Mouse (Mus musculus): ENCODE results near the gene Klhl11.

Gene Klhl11

DNA sequence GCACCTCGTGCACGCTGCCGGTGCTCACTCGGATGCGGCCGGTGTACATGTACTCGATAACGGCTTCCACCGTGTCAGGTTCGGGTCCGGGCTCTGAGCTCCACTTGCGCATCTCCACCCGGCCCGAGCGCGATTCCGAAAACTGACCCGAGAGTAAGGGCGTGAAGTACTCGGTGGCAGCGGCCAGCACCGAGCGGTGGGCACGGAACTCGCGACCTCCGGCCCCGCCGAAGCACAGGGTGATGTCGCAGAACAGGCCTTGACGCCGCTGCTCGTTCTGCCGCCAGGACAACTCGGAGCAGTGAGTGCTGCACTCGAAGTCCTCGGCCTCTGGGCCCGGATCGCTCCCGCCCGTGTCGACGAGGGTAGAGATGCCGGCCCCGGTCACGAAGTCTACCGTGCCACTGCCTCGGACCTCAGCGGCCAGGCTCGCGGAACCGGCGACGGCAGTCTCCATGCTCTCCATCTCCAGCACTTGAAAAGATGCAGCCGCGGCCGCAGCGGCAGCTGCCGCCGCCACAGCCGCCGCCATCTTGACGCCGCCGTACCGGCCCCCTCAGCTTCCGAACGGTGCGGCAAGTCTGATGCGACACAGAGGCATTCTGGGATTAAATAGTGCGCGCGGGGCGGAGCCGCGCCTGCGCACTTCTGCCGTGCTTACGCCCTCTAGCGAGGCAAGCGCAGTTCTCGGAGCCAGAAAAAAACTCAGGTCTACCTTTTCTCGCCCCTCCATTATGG lies at the start of gene Klhl11:
Gene Klhl11 (minus strand): TSS at position 545 of the 738 bp plus-strand sequence.
- TF ChIP-seq GATA4 (IDR thresholded peaks at IDR 0.05; ENCODE audit: insufficient replicate concordance, low read length), result no peak; the same call in 1 of the 2 replicates

DNA sequence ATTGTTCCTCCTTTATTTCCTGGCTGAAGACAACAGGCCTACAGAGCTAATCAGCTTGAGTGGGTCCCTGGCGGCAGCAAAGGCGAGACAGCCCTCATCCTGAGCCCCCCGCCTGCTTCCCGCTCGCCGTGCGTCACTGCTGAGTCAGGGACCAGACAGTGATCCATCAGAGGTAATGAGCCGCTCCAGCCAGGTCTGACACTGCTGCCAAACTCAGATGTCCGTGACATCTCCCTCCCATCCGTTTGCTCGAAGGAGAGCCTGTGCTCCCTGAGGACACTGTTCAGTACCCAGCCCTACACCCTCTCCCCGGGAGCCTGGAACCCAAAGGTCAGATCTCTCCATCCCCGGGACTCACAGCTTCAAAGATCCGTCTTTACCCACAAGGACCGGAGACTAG lies 48.3 kb upstream of the Klhl11 start:
- no peak for TF ChIP-seq GATA4 (IDR thresholded peaks at IDR 0.05; ENCODE audit: insufficient replicate concordance, low read length)

DNA sequence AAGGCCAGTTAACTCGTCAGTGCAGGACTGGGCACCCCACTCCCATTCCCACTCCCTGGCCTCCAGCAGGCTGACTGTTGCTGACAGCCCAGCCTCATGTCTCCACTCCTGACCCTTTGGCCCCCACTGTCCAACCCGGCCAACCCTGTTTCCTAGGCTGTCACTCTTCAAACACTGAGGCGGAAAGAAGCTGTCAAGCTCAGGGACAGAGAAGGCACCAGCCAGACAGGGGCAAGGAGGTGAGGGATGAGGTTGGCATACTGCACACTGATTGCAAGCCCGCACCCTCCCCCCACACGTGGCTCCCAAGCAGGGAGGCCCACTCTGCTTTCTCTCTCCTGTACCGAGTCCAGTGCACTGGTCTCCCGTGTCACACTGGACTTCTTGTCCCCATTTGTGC lies 46.6 kb upstream of the Klhl11 start:
- TF ChIP-seq GATA4 (IDR thresholded peaks at IDR 0.05; ENCODE audit: insufficient replicate concordance, low read length), result no peak

DNA sequence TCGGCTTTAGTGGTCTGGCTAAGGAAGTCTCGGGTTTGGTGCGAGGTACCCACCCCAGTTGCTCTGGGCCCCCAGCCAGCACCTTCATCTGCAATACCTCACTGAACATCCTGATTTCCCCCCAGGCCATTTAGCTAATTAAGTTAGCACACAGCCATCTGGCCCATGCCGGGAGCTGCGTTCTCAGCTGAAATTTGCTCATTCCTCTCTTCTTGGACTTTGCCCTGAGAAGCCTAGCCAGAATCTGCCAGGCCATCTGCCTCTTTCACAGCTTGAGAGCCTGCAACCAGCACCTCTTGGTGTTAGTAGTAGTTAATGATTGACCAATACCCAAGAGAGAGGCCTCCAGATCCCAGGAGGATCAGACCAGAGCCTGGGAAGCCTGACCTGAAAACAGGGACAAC lies 45.6 kb upstream of the Klhl11 start:
- TF ChIP-seq GATA4 (IDR thresholded peaks at IDR 0.05; ENCODE audit: insufficient replicate concordance, low read length), result no peak

DNA sequence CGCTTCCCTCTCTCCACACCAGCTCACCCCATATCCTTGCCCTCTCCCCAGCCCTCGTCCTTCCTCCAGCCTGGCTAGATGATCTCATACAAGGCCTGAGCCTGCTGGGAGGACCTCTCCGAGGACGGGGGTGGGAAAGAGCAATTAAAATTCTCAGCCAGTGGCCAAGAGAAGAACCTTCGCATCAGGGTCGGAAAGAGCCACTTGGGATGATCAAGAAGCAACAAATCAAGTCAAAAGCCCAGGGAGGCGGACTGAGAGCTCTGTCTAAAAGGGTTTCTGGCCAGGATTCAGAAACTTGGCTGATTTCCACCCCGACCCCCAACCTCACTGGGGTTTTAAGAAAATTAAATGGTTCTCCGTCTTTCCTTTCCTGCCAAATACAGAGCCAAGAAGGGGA lies 43.8 kb upstream of the Klhl11 start:
- TF ChIP-seq GATA4 (IDR thresholded peaks at IDR 0.05; ENCODE audit: insufficient replicate concordance, low read length), result no peak

DNA sequence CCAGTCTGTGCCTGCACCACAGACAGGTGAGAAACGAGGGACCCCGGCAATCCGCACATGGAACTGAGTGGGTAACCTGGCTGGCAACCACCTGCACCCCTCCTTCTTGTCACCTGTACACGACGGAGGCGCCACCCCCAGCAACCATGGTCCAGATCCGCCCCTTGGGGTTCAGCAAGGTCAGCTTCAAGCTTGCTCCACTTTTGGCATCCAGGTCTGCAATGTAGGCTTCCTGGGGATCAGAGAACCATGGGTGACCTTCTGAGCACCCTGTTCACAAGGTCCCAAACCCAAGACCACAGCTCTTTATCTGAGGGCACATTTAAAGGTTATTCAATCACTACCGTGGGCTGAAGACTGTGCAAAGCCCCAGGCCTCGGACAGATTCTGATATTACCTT lies 43.2 kb upstream of the Klhl11 start:
- TF ChIP-seq GATA4 (IDR thresholded peaks at IDR 0.05; ENCODE audit: insufficient replicate concordance, low read length), result no peak

DNA sequence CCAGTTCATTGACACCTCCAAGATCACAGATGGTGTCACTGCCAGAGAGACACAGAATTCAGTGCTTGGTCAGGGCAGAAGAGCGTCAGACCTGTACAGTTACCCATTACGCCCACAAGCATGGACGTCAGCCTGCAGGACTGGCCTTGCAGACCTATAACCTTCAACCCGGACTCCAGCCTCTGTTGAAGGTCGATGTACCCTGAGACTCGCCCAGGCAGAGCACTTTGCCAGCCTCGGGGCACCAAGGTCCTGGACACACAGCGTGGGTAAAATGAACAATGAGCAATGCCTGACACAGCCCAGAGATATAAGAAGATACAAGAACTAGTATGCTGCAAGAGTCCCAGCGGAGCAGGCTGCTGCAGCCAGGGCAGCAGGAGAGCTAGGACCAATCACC lies 42.5 kb upstream of the Klhl11 start:
- TF ChIP-seq GATA4 (IDR thresholded peaks at IDR 0.05; ENCODE audit: insufficient replicate concordance, low read length), result no peak

DNA sequence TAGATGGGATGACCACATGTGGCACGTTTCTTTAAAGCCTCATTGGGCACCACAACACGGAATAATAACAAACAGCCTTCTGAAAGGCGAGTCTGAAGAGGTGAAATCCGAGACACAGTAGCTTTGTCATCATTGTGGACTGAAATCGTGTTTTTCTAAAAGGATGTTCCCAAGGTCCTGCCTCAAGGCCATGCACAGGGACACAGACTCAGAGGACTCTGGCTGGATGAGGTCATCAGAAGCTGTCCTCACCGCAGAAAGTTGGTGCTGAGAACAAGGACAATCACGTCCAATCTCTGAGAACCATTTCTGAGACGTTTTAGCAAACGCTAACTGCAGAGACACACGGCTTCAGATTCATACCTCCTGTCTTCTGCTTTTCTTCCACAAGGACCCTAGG lies 41.2 kb upstream of the Klhl11 start:
- TF ChIP-seq GATA4 (IDR thresholded peaks at IDR 0.05; ENCODE audit: insufficient replicate concordance, low read length), result no peak

DNA sequence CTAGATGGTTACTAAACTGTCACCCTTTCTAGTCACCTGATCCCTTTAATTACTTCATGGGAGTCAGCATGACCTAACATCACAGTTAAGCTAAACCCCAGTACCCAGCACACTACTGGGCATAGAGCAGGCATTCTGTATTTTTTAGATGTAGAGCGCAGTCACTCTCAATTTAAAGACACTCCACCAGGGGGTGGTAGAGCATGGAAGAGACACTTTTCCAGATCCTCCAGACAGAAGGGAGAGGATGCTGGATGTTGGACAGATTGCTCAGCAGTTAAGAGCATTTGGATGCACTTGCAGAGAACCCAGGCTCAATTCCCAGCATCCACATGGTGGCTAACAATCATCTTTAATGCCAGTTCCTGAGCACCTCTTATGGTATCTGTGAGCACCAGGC lies 39.8 kb upstream of the Klhl11 start:
- no peak for TF ChIP-seq GATA4 (IDR thresholded peaks at IDR 0.05; ENCODE audit: insufficient replicate concordance, low read length)

DNA sequence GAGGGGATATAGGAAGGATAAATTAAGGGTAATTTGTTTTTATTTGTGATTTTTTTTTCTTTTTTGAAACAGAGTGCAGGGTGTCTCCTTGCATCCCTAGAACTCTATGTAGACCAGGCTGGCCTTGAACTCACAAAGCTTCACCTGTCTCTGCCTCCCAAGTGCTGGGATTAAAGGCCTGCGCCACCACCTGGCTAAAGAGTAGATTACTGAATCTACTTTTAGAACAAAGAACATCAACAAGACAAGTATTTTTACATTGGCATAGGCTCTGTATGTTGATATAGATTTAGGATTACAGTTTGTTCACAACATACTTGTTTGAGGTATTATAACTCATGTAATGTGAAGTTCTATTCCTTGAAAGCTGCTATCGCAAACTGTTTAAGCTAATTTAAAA lies 38.0 kb upstream of the Klhl11 start:
- TF ChIP-seq GATA4 (IDR thresholded peaks at IDR 0.05; ENCODE audit: insufficient replicate concordance, low read length), result no peak

DNA sequence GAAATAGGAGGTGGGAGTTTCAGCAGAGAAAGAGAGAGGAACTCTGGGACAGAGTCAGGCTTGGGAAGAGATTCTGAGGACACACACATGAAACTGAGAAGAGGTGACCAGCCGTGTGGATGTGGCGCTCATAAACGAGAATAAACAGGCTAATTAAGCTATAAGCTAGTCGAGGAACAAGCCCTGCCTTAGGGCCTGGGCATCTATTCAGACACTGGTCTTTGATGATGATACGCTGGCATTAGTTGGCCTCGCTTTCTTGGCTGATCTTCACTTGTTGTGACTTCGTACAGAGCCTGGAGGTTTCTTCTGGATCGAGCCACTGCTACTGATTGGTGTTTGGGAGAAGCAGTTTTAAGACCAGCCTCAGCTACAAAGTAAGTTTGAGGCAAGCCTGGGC lies 33.5 kb upstream of the Klhl11 start:
- no peak for TF ChIP-seq GATA4 (IDR thresholded peaks at IDR 0.05; ENCODE audit: insufficient replicate concordance, low read length)

DNA sequence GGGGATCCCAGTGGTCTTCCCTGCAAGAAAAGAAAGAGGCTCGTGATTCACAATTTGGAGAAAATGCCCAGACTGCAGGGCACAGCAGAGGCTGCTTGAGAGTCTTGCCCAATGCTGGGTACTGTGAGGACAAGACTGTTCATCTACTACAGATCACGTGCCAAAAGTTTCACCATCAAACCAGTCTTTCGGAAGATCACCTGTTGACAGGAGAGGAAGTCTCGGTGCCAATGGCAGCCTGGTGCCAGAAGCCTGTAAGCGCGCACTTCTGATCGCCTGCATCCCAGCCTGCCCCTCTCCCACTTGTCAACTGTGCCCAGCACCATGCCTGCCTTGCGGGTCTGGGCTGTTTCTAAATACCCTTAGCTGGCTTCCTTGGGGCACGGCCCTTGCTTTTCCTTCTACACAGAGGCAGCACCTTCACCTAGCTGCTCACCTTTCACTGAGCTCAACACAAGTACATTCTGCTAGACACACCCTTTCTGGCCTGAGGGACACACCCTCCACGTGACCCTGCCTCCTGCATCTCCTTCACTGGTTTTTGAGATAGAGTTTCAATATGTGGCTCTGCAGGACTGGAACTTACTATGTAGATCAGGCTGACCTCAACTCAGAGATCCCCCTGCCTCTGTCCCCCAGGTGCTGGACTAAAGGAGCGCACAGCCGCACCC lies 32.6 kb upstream of the Klhl11 start:
- TF ChIP-seq GATA4 (IDR thresholded peaks at IDR 0.05; ENCODE audit: insufficient replicate concordance, low read length), result no peak

DNA sequence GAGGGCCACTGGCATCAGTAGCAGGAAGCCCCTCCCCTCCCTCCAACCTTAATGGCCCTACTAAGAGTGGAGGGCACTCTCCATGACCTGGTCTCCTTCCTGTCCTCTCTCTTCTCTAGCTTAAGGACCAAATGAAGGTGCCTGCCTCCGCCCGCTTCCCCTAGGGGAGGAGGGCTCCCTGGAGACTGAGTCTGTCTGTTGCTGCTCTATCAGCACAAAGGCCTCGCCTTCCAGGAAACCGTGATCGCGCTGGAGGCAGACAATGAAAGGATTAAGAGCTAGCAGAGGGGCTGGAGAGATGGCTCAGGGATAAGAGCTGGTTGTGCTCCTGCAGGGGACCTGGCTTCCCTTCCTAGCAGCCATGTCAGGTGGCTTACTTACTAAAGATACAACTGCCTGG lies 28.8 kb upstream of the Klhl11 start:
- no peak for TF ChIP-seq GATA4 (IDR thresholded peaks at IDR 0.05; ENCODE audit: insufficient replicate concordance, low read length)

DNA sequence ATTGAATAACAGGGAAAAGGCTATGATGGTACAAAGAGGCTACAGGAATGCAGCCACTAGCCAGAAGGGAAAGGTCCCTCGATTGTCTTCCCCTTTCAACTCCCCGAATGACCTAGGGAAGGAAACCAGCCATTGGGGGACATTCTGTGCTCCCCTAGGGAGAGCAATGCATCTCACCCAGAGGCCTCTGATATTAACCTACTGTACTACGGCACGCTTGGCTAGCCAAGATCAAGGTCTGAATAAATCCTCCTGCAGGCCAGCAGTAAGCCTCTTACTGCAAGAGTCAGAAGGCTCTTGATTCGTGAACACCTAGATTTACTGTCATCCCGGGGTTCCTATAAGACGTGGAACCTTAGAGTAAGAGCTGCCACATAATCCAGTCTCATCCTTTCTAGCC lies 28.1 kb upstream of the Klhl11 start:
- TF ChIP-seq GATA4 (IDR thresholded peaks at IDR 0.05; ENCODE audit: insufficient replicate concordance, low read length), result no peak

DNA sequence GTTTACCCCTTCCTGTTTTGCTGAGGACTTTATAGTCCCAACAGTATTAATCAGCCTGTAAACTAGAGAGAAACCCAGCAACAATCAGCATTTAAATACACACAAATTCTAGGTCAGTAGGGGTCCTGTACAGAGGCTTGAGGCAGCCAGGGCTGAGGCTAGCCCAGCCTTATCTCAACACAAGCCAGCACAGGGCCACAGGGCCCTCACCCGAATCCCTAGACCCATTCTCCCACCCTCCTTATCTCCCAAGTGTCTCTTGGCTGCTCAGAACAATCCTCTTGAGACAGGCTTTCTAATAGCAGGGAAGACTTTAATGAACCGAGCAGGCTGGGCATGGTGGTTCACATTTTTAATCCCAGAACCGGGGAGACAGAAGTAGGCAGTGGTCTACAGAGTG lies 27.7 kb upstream of the Klhl11 start:
- TF ChIP-seq GATA4 (IDR thresholded peaks at IDR 0.05; ENCODE audit: insufficient replicate concordance, low read length), result no peak

DNA sequence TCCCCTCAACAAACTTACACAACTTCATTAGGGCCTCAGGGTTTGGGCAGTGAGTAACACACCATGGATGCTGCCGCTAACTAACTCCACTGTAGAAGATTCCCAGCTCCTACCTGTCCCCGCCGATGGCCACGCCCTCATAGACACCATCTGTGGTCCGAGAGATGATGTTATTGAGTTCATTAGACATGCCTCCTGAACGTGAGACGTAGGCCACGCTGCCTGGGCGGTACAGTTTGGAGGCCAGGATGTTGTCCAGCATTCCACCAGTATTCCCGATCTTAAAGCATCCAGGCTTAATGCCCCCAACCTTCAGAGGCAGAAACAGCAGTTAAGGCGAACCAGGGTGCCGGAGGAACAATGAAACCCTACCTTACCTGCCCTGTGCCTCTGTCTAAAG lies 21.2 kb upstream of the Klhl11 start:
- TF ChIP-seq GATA4 (IDR thresholded peaks at IDR 0.05; ENCODE audit: insufficient replicate concordance, low read length), result no peak

DNA sequence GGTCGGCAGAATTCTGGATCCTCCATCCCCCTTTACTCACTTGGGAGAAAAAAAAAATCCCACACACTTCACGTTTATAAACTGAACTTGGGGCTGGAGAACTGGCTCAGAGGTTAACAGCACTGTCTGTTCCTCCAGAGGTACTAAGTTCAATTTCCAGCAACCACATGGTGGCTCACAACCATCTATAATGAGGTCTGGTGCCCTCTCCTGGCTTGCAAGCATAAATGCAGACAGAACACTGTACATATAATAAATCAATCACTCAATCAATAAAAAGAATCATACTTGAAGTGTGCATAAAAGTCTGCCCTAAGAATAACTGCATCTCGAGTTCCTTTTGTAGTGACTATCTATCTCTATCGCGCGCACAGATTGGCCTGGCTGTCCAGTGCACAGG lies 18.4 kb upstream of the Klhl11 start:
- no peak for TF ChIP-seq GATA4 (IDR thresholded peaks at IDR 0.05; ENCODE audit: insufficient replicate concordance, low read length)
